Mouse (Mus musculus) cerebellum, postnatal 25 days (tissue): ENCODE measurements around the gene Acot7.

ENCODE experiments used
- DNase-seq, 2 experiments: peaks; one replicate each; pipeline ENCODE4 v3.0.0; 2021; ENCODE audit warnings: mixed read lengths in 2 of 2

Gene Acot7

GRCm38 (mm10) chr4:152182205-152182604 is 4.3 kb downstream of the Acot7 start:
- peak in 1 of 2 experiments; percentile 19 for DNase-seq

GRCm38 (mm10) chr4:152184353-152185035 is 6.6 kb downstream of the Acot7 start:
- peak; percentile 72 to 78 for DNase-seq

GRCm38 (mm10) chr4:152185137-152185509 is 7.2 kb downstream of the Acot7 start:
- peak in 1 of 2 experiments; percentile 11 for DNase-seq

- peak in 1 of 2 experiments; percentile 10 for DNase-seq
Measured at GRCm38 (mm10) chr4:152185510-152186204, 7.7 kb downstream of the Acot7 start.

- peak in 1 of 2 experiments; percentile 19 for DNase-seq
Measured at GRCm38 (mm10) chr4:152186205-152187082, 8.5 kb downstream of the Acot7 start.

GRCm38 (mm10) chr4:152187142-152187541 is 9.2 kb downstream of the Acot7 start:
- peak in 1 of 2 experiments; percentile 5 for DNase-seq

GRCm38 (mm10) chr4:152188651-152189050 is 10.7 kb downstream of the Acot7 start:
- no peak for DNase-seq

- DNase-seq = no peak
Measured at GRCm38 (mm10) chr4:152189071-152189470, 11.1 kb downstream of the Acot7 start.

- no peak for DNase-seq
Measured at GRCm38 (mm10) chr4:152189691-152190090, 11.8 kb downstream of the Acot7 start.

- no peak for DNase-seq
Measured at GRCm38 (mm10) chr4:152190096-152190653, 12.2 kb downstream of the Acot7 start.

GRCm38 (mm10) chr4:152190701-152191100 is 12.8 kb downstream of the Acot7 start:
- DNase-seq = no peak

GRCm38 (mm10) chr4:152192569-152192968 is 14.6 kb downstream of the Acot7 start:
- no peak for DNase-seq

- peak; percentile 65 to 75 for DNase-seq
Measured at GRCm38 (mm10) chr4:152194476-152195175, 16.7 kb downstream of the Acot7 start.

GRCm38 (mm10) chr4:152196276-152196675 is 18.3 kb downstream of the Acot7 start:
- no peak for DNase-seq

- no peak for DNase-seq
Measured at GRCm38 (mm10) chr4:152197545-152197944, 19.6 kb downstream of the Acot7 start.

GRCm38 (mm10) chr4:152199617-152200016 is 21.7 kb downstream of the Acot7 start:
- DNase-seq = no peak

- DNase-seq = no peak
Measured at GRCm38 (mm10) chr4:152201492-152201891, 23.6 kb downstream of the Acot7 start.

GRCm38 (mm10) chr4:152202418-152202817 is 24.5 kb downstream of the Acot7 start:
- DNase-seq = no peak

GRCm38 (mm10) chr4:152202905-152203304 is 25.0 kb downstream of the Acot7 start:
- peak in 1 of 2 experiments; percentile 59 for DNase-seq

- no peak for DNase-seq
Measured at GRCm38 (mm10) chr4:152204663-152205062, 26.7 kb downstream of the Acot7 start.

- no peak for DNase-seq
Measured at GRCm38 (mm10) chr4:152206199-152206598, 28.3 kb downstream of the Acot7 start.

- DNase-seq = no peak
Measured at GRCm38 (mm10) chr4:152209623-152210022, 31.7 kb downstream of the Acot7 start.
